Mouse (Mus musculus): ENCODE results near the gene Ubr4.
A peak's percentile ranks its signal among the peaks of the same experiment; 100 is the strongest.

The Ubr4 gene

DNA sequence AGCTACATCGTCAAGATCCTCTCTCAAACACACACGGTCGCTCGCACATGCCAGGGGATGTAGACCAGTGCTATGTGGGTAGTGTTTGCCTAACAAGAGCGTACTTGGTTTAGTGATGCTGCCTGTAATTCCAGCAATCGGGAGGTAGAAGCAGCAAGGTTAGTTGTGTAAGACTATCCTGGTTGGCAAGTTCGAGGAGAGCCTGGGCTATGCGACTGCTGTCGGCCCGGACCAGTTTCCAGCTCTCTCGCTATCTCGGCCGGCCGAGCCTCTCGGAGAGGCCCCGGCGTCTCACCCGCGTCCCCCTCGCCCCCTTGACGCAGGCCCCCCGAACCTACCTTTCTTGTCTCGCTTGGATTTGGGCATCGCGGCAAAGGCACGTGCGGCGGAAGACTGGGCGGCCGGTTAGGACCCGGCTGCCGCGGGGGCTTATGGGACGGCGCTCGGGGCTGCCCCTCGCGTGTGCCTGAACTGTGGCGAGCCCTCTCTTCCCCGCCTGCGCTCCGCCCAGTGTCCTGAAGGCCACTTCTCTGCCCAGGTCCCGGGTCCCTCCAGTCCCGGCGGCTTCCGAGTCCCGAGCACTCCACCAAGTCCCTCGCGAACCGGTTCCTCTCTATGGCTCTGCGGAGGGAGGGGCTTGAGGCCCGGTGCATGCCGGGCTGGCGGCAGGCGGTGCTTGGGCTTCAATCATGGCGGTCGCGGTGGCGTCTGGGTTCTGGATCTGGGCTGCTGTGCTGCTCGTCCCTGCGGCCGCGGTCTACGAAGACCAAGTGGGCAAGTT, at the start of gene Ubr4, which contains the start of the genes Mrto4 and Emc1:
Gene Ubr4, plus strand, starts transcription at position 679 of the 781 bp plus-strand sequence.
Gene Mrto4, minus strand, starts transcription at position 646 of the 781 bp plus-strand sequence.
Gene Emc1, plus strand, starts transcription at position 657 of the 781 bp plus-strand sequence.
- peak; percentile 87 to 92 for DNase-seq

DNA sequence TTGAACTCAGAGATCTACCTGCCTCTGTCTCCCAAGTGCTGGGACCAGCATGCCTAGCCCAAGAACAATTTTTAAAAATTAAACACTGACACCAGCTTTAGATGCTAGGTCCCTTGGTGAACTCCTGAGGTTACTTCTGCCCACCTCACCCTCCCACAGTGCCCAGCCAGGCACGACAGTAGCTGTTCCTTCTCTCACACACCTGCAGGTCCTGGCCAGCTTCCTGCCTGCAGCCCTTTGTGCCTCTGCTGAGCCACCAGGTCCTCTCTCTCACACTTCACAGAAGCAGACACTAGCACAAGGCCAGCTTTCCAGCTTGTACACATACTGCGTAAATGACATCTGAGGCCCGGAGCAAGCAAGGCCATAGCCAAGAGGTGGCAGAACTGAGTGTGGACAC, 46.9 kb upstream of the Ubr4 start:
- DNase-seq: no peak

DNA sequence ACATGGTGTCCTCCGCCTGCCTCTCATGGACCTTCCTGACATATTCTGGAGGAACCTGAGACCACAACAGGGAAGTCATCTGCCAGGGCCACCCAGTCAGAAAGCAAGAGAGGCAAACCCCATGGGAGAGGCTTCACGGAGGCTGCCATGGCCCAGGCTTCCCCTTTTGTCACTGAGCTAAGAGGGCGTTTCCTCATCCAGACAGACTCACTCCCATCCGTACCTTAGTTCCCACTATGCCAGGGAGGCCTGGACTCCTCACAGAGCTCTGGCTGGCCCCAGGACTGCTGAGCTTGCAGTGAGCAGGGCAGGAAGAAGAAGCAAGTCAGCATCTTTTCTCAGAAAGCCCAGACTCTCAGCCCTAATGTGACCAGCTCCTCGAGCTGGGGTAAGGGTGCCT, 44.5 kb upstream of the Ubr4 start:
- peak; percentile 67 to 73 for DNase-seq

DNA sequence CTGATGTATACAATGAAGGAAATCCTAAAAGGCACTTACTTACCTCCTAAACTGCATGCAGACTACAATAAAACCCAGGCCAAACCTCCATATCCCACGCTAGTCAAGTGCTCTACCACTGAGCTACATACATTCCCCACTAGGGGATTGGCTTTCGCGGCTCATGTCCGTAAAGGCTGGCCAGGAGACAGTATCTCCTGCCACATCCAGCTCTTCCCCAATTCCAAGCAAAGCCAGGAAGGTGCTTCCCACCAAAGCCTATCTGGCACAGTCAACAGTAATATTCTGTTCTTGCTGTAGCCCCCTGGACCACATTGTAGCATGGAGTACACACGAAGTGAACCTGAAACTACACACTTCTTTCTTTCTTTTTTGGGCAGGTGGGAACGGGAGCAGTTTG, 42.8 kb upstream of the Ubr4 start:
- DNase-seq: no peak

DNA sequence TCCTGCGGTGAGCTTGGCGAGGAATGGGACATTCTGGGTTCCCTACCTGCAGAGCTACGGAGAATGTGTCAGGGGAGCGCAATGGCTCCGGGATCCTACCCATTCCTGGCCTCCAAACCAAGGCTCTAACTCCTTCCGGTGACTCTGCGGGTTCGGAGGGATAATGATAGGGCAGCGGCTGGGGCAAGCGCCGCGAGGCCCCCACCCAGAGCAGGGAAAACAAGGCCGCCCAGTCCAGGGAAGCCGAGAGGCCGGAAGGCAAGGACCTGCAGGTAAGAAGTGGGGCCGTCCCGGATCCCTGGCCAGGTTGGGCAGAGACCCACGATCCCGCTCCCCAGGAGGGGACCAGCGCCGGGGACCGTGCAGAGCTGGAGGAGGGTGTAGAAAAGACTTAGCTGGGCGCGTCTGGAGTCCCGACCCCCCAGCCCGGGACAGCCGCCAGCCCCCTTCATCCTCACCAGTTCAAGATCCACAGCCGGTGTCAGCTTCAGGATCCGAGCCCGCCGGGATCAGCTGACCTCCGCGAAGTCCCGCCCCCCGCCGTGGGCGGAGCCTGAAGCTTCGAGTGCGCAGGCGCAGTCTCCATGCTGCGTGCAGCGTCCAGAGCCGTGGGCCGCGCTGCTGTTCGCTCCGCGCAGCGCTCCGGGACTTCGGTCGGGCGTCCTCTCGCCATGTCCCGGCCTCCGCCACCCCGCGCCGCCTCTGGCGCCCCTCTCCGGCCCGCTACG, 42.1 kb upstream of the Ubr4 start, which contains the start of the genes Pqlc2 and Akr7a5:
Gene Pqlc2, minus strand, starts transcription at position 538 of the 728 bp plus-strand sequence.
Gene Akr7a5, plus strand, starts transcription at position 574 of the 728 bp plus-strand sequence.
- DNase-seq: peak; percentile 98 to 99

DNA sequence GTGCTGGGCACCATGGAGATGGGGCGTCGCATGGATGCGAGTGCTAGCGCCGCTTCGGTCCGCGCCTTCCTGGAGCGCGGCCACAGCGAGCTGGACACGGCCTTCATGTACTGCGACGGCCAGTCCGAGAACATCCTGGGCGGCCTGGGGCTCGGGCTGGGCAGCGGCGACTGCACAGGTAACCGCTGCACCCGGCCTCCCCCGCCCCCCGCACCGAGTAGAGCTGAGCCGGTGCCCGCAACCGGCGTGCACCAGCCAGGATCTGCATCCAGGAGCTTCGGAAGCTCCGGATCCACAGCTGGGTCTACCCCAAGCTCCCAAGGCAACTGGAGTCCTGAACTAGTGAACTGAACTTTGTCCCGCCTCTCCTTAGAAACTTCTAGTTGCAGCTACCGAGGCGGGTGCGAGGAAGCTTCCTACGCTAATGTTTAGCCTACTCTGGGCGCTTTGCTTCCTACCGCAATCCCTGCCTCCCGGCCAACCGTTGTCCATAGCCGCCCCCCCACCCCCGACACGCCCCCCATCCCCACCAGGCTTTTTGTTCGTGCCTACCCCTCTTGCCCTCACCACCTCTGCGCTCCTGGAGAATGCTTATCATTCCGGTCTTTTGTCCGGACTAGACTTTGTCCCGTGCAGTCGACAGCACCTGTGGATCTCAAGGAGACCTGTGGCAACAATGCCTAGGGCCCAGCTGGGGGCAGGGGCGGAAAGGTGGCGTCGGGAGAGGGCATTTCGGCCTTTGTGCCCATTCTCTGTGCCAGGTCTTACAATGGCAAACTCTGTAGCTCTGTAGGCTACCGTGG, 41.3 kb upstream of the Ubr4 start:
- peak; percentile 66 to 67 for DNase-seq

DNA sequence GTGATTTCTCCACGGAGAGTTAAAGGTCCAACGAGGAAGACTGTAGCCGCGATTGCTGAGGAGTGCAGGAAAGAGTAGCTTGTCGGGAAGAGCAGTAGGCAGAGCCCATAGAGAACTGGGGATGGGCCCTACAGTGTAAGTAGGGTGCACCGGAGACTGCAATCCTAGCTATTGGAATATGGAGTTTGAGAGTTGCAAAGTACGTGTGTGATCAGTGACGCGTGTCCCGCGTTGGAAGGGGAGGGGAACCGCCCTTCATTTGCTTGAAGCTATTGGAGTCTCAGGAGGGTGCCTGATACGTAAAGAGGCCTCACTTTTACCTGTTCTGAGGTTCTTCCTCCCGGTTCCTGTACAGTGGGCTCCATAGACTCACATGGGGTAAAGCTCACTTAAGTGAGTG, 40.7 kb upstream of the Ubr4 start:
- DNase-seq: peak; percentile 30 to 45

DNA sequence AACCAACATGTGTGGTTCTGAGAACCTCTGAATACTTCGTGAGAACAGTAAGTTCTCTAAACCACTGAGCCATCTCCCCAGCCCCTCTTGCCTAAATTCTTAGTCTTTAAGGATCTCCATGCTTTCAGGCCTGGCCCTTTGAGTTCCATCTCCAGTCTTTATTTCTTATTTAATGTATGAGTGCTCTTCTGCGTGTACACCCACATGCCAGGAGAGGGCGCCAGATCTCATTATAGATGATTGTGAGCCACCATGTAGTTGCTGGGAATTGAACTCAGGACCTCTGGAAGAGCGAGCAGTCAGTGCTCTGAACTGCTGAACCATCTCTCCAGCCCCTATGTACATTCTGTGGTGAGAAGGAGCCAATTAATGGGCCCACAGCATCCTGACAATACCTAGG, 39.8 kb upstream of the Ubr4 start:
- peak; percentile 39 to 76 for DNase-seq

DNA sequence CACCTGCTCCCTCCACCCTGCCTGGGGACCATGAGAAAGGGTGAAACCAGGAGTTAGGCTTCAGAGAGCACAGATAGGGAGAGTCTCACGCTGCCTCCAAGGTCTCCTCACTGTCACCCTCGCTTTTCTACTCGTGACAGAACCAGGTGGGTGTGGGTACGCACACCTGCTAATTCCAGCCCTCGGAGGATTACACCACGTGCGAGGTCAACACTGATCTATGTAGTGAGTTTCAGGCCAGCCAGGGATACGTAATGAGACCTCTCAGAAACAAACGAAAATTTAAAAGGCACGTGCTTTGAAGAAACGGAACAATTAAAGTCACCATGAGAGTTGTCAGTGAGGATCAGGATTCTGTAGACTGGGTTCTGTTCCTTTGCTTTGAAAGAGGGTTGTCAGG, 34.0 kb upstream of the Ubr4 start:
- DNase-seq: no peak

DNA sequence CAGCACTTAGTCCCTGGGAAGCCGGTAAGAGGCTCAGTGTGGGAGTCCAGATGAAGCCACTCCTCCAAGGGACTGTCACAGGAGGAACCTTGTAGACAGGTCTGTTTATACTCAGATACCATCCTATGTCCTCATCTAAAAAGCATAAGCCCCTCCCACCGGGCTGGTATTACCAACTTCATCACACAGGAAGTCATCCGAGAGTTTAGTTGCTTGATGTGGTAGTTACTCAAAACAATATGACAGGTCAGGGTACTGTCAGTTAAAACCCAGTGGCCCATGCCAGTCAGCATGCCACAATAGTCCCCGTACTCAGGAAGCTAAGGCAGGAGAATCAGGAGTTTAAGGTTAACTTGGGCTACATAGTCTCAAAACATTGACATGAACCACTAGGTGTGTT, 32.7 kb upstream of the Ubr4 start:
- no peak for DNase-seq

DNA sequence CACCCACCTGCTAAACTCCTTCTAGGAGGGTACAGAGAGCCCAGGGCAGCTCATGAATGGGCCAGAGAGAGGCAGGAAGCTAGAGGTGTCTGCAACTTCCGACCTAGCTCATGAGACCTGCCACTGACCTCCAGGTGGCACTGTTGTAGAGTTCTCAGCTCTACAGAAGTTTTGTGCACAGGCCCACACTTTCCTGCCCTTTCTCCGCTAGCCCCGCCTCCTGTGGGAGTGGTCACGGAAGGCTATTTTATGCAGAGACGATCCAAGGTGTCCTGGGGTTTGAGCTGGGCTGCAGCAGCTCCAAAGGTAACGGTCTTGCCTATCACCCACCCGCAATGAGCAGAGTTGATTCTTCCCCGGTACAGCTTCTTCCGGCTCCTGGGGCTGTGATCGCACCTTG, 21.8 kb upstream of the Ubr4 start:
- peak; percentile 88 to 94 for DNase-seq

DNA sequence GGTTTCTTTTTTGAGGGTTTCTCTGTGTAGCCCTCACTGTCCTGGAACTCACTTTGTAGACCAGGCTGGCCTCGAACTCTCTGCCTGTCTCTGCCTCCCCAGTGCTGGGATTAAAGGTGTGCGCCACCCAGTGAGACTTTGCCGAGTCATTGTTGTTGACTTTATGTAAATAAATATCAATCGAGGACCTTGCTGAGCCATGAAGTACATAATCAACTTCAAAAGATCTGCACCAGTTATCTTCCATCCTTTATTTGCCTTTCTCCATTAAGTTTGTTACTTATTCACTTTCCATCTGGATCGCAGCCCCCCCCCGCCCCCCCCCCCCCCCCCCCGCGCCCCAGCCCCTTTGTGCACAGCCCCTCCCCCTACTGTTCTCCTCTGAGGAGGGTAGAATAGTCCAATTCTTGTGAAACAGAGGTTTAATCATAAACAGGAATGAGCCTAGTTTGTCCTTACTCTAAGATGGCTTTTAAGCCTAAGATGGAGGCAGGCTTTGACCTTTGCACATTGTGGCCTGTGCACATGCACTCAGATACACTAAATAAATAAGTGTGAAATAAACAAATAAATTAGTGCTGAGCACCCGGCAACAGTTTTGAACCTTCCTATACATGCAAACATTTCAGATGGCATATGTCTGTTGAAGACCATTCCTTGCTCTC, 17.6 kb upstream of the Ubr4 start:
- peak; percentile 45 to 51 for DNase-seq

DNA sequence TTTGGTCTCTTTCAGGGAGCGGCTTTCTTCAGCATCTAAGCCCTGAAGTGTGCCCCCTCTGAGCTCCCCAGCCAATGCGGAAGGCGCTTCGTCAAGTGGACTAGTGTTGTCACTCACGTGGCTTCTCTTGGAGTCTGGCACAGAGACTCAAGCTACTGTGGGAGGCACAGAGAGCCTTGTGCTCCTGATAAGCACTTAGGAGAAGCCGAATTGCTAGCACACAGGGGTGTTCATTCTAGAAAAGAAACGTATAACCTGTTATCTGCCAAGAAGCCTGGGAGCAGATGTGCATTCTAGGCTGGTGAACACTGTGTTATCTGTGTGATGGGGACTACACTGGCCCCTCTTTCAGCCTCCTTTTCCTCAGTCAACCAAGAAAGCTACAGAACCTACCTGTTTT, 16.9 kb upstream of the Ubr4 start:
- peak in 1 of 2 experiments; percentile 28 for DNase-seq

DNA sequence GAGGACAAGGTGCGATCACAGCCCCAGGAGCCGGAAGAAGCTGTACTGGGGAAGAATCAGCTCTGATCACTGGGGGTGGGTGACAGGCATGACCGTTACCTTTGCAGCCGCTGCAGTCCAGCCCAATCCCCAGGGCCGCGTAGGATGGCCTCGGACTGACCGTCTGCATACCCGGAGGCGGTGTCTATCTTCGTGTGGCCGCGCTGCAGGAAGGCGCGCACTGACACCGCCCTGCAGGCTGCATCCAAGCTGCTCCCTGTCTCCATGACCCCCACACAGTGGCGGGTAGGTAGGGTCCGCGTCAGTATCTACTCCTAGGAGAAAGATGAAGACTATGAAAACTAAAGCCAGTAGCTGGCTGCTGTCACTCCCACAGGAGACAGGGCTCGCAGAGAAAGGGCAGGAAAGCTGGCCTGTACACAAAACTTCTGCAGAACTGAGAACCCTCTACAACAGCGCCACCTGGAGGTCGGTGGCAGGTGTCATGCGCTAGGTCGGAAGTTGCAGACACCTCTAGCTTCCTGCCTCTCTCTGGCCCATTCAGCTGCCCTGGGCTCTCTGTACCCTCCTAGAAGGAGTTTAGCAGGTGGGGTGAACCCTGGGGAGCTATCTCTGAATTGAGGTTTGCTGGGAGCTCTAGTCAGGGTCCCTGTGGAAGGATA, 15.5 kb upstream of the Ubr4 start:
- peak; percentile 81 to 96 for DNase-seq

DNA sequence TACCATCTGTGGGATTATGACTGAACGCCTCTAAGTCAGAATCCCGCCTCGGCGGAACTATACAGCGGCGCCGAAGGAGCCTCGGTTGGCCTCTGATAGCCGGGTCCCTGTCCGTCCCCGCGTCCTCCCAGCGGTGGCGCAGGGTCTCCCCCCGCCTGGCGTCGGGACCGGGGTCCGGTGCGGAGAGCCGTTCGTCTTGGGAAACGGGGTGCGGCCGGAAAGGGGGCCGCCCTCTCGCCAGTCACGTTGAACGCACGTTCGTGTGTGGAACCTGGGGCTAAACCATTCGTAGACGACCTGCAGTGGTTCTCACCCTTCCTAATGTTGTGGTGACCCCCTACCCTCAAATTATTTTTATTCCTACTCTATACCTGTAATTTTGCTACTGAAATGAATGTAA, 14.3 kb upstream of the Ubr4 start:
- DNase-seq: no peak

DNA sequence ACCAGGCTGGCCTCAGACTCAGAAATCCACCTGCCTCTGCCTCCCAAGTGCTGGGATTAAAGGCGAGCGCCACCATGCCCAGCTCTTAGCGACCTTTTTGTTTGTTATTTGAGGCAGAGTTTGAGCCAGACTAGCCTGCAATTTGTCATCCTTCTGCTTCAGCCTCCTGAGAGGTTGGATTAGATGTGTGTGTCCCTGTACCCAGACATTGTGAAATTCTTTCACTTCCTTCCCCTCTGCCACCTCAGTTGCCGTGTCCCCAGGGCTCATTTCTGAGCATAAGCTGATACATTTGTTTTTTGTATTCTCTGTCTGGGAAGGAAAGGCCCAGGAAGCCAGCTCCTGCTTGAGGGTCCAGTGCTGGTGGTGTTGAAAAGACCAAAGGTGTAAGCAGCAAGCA, 11.6 kb upstream of the Ubr4 start:
- DNase-seq: no peak

DNA sequence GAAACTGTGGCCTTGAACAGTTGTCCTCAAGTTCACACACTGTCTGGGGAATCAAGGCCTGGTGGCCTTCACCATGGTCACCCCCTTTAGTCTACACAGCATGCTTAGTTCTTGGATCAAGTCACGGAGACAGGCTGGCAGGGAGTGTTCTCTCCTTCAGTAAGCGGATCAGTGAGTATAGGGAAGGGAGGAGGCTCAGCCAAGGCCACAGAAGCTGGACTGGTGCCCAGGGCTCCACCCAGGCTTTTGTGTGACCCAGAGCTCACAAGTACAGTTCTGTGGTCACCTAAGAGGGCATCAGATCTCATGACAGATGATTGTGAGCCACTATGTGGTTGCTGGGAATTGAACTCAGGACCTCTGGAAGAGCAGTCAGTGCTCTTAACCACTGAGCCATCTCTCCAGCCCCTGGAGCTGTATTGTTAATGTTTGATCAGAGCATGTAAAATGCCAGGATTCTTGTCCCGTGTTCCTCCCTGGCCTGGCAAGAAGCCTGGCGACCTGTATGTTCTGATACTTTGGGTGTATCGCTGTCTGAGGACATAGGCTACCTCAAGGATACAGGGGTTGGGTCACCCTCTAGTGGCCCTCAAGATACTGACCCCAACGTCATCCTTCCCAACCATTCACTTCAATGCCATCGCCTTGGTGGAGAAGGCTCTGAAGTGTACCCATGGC, 10.7 kb upstream of the Ubr4 start:
- DNase-seq: peak; percentile 50 to 54

DNA sequence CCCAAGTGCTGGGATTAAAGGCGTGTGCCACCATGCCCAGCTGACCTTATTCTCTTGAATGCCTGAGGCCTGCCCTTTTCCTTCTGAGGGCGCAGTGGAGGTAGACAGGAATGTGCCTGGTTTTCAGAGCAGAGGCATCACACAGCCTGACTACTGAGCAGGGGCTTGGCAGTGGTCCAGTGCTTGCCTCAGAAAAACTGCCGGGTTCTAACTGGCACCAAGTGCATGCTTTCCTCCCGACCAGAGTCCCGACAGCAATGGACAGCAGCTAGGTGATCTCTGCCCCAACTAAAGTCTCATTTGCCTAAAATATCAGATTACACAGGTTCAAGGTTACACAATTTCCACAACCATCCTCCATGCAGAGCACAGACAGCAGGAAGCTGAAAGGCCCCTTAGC, 8.7 kb upstream of the Ubr4 start:
- peak; percentile 79 to 84 for DNase-seq

DNA sequence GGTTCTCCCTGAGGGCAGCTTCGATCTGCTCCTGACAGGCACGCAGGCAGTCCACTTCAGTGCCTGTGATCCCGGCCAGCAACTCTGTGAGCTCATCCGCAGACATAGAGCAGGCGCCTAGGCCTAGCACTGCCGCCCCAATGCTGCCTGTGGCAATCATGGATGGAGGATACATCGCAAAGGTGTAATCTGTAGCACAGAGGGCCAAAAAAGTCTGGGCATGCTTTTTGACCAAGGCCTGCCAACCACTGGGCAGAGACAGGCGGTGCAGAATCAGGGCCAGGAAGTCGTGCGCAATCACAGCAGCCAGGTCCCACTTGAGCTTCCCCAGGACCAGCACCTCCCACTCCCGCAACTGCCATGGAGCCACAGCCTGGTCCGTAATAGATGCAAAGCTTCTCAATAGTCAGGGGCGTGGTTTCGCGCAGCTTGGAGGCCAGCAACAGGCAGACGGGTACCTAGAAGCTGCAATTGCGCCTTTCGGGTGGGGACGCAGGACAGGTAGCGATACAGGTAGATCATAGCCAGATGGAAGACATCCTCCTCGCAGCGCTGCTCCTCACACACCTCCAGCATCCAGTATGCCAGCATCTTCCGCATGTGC, 6.9 kb upstream of the Ubr4 start:
- DNase-seq: no peak

DNA sequence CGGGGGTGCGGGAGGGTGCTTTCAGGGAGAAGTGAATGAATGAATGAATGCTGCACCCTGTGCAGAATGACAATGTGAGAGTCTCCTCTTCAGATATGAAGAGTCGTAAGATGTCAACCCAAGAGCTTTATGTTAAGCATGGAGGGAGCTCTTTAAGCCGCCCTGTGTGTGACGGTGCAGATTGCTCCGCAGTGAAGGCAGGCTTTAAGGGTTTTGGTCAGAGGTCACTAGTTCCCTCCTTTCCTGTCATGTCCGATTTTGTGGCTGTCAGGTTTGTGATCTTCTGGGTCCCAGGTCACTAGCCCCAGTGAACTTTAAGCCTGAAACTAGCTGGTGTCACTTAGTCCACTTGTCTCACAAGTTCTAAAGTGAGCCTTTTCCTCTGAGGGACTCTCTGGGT, 423 bp downstream of the Ubr4 start:
- no peak for DNase-seq

DNA sequence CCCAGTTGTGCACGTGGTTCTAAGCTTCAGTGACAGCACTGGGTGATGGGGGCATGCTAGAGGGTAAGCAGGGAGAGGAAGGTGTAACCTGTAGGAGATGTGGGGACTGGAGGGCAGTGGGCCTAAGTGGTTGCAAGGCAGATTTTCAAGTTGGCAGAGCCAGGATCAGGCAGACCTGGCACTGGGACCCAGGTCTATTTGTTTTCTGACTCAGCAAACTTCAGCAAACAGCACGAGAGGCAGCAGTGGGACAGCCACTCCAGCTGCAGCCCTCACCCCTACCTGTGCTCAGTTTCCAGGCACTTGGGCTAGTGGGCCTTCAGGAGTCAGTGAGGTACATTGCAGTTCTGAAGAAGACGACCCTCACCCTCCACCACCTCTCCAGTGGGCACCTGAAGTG, 4.8 kb downstream of the Ubr4 start:
- no peak for DNase-seq

Measured in kidney, postnatal 36 days (tissue).